Mouse (Mus musculus): Measurements from ENCODE around the gene Vmn1r213. TPM values are rescaled to one million over a fixed set of nuclear protein-coding genes. Genes with fewer than 3 reads are reported as not detected.

Gene Vmn1r213
- total and polyA plus RNA-seq, 2 experiments: not detected

- Histone ChIP-seq H3K36me3 (ENCODE audit: control insufficient read depth, insufficient read depth, low read length) (no peaks in the 10 kb centered on the region), H3K4me1 (ENCODE audit: control insufficient read depth, insufficient read depth, low read length) (no peaks in the 10 kb centered on the region), H3K27me3 (ENCODE audit: control insufficient read depth, insufficient read depth, low read length) (no peaks in the 10 kb centered on the region), H3K9ac (ENCODE audit: low read depth, low read length) (no peak within 1 kb of the TSS), H3K4me3 (ENCODE audit: insufficient read depth, low read depth, low read length) (no peak within 1 kb of the TSS), H3K79me2 (ENCODE audit: control insufficient read depth, insufficient read depth, low read length) (no peaks in the 10 kb centered on the region), H3K27ac (replicated peaks; ENCODE audit: insufficient read depth, low read depth, low read length) (no peak within 1 kb of the TSS)
- TF ChIP-seq CTCF (IDR thresholded peaks at IDR 0.05; ENCODE audit: low read depth, low read length) (no peak), POLR2A (IDR thresholded peaks at IDR 0.05; ENCODE audit: extremely low read depth, insufficient read depth, low read length) (no peak)
- no peak for DNase-seq (ENCODE audit: extremely low read depth, low read depth, low spot score)
- WGBS: 78% methylated on average over 3 of the region's 3 CpGs
Observed at GRCm38 (mm10) chr13:23030118-23030517, 22.7 kb downstream of the Vmn1r213 start, which contains the start of gene Vmn1r214. Gene Vmn1r214, plus strand, starts transcription at chr13:23030418.

- H3K36me3 ChIP-seq (ENCODE audit: control insufficient read depth, insufficient read depth, low read length): no peaks in the 10 kb centered on the region
- no peak overlapping the region for H3K27ac ChIP-seq (replicated peaks; ENCODE audit: insufficient read depth, low read depth, low read length)
- TF ChIP-seq POLR2A (IDR thresholded peaks at IDR 0.05; ENCODE audit: extremely low read depth, insufficient read depth, low read length) (no peak), CTCF (IDR thresholded peaks at IDR 0.05; ENCODE audit: low read depth, low read length) (no peak)
- 59% methylated on average over 1 of the region's 1 CpGs for WGBS
- DNase-seq (ENCODE audit: extremely low read depth, low read depth, low spot score): no peak
- H3K4me1 ChIP-seq (ENCODE audit: control insufficient read depth, insufficient read depth, low read length): no peaks in the 10 kb centered on the region
- H3K27me3 ChIP-seq (ENCODE audit: control insufficient read depth, insufficient read depth, low read length): no peaks in the 10 kb centered on the region
- H3K79me2 ChIP-seq (ENCODE audit: control insufficient read depth, insufficient read depth, low read length): no peaks in the 10 kb centered on the region
- no peak overlapping the region for H3K4me3 ChIP-seq (ENCODE audit: insufficient read depth, low read depth, low read length)
- H3K9ac ChIP-seq (ENCODE audit: low read depth, low read length): no peak overlapping the region
Observed at GRCm38 (mm10) chr13:23057778-23058177, 50.3 kb downstream of the Vmn1r213 start.

Other genes with a start within 250 kb of the Vmn1r213 start
- not detected in 2 replicates for gene Vmn1r208, start 230.3 kb upstream of the Vmn1r213 start, total RNA-seq (2014; rRNA removed)
- not detected in 2 replicates for gene Vmn1r208, start 230.3 kb upstream of the Vmn1r213 start, polyA plus RNA-seq (2012; rRNA removed)
- gene Vmn1r209, start 198.0 kb upstream of the Vmn1r213 start, total RNA-seq (2014; rRNA removed): not detected in 2 replicates
- not detected in 2 replicates for gene Vmn1r209, start 198.0 kb upstream of the Vmn1r213 start, polyA plus RNA-seq (2012; rRNA removed)
- gene Vmn1r210, start 176.3 kb upstream of the Vmn1r213 start, total RNA-seq (2014; rRNA removed): not detected in 2 replicates
- not detected in 2 replicates for gene Vmn1r210, start 176.3 kb upstream of the Vmn1r213 start, polyA plus RNA-seq (2012; rRNA removed)
- gene Vmn1r211, start 150.1 kb upstream of the Vmn1r213 start, total RNA-seq (2014; rRNA removed): not detected in 2 replicates
- not detected in 2 replicates for gene Vmn1r211, start 150.1 kb upstream of the Vmn1r213 start, polyA plus RNA-seq (2012; rRNA removed)
- gene Vmn1r212, start 123.5 kb upstream of the Vmn1r213 start, total RNA-seq (2014; rRNA removed): not detected in 2 replicates
- not detected in 2 replicates for gene Vmn1r212, start 123.5 kb upstream of the Vmn1r213 start, polyA plus RNA-seq (2012; rRNA removed)
- gene Vmn1r214, start 22.8 kb downstream of the Vmn1r213 start, total RNA-seq (2014; rRNA removed): not detected in 2 replicates
- not detected in 2 replicates for gene Vmn1r214, start 22.8 kb downstream of the Vmn1r213 start, polyA plus RNA-seq (2012; rRNA removed)
- not detected in 2 replicates for gene Vmn1r215, start 60.4 kb downstream of the Vmn1r213 start, total RNA-seq (2014; rRNA removed)
- gene Vmn1r215, start 60.4 kb downstream of the Vmn1r213 start, polyA plus RNA-seq (2012; rRNA removed): not detected in 2 replicates
- gene Vmn1r217, start 110.6 kb downstream of the Vmn1r213 start, total RNA-seq (2014; rRNA removed): not detected in 2 replicates
- gene Vmn1r217, start 110.6 kb downstream of the Vmn1r213 start, polyA plus RNA-seq (2012; rRNA removed): not detected in 2 replicates
- gene Vmn1r218, start 125.5 kb downstream of the Vmn1r213 start, total RNA-seq (2014; rRNA removed): not detected in 2 replicates
- gene Vmn1r218, start 125.5 kb downstream of the Vmn1r213 start, polyA plus RNA-seq (2012; rRNA removed): not detected in 2 replicates
- gene Vmn1r219, start 151.7 kb downstream of the Vmn1r213 start, total RNA-seq (2014; rRNA removed): not detected in 2 replicates
- not detected in 2 replicates for gene Vmn1r219, start 151.7 kb downstream of the Vmn1r213 start, polyA plus RNA-seq (2012; rRNA removed)
- gene Vmn1r220, start 180.3 kb downstream of the Vmn1r213 start, total RNA-seq (2014; rRNA removed): not detected in 2 replicates
- not detected in 2 replicates for gene Vmn1r220, start 180.3 kb downstream of the Vmn1r213 start, polyA plus RNA-seq (2012; rRNA removed)
- not detected in 2 replicates for gene Vmn1r221, start 206.5 kb downstream of the Vmn1r213 start, total RNA-seq (2014; rRNA removed)
- not detected in 2 replicates for gene Vmn1r221, start 206.5 kb downstream of the Vmn1r213 start, polyA plus RNA-seq (2012; rRNA removed)
- gene Vmn1r222, start 228.3 kb downstream of the Vmn1r213 start, total RNA-seq (2014; rRNA removed): not detected in 2 replicates
- gene Vmn1r222, start 228.3 kb downstream of the Vmn1r213 start, polyA plus RNA-seq (2012; rRNA removed): not detected in 2 replicates
- gene Vmn1r223, start 239.5 kb downstream of the Vmn1r213 start, total RNA-seq (2014; rRNA removed): not detected in 2 replicates
- not detected in 2 replicates for gene Vmn1r223, start 239.5 kb downstream of the Vmn1r213 start, polyA plus RNA-seq (2012; rRNA removed)